Comparison of ENCODE assay signal across 12 mouse cellular contexts in genomic region chr7:78449909-78450592, GRCm38 (mm10).
DNase-seq lines count a peak whose midpoint lies in the region; ATAC-seq and TF ChIP-seq lines count a peak whose summit lies in the region.
"Had no signal": no experiment of that assay in that cellular context is flagged by ENCODE, and none has a peak within 500 bp of the region (broad histone marks: within the 10 kb centered on the region; RNA-seq: fewer than 3 reads in every experiment).

No protein-coding gene starts in this region.

- intact Hi-C loops in heart, postnatal 36 days (cut with DNase I) = no loop called here

- DNase-seq in heart, adult 8-10 months (ENCODE audit: low spot score) = peak; percentile 34
- DNase-seq in adipocyte (ENCODE audit: low spot score) = peak; percentile 76
- DNase-seq in cerebellum, adult 2 months = peak; percentile 65 to 79
- DNase-seq in heart, postnatal 36 days = peak; percentile 11 to 21
- no peak for DNase-seq in thymus, postnatal 10 days (ENCODE audit: low spot score in 2 of 2)
- no peak for DNase-seq in lung, postnatal 36 days
- DNase-seq: gastrocnemius, adult 2 months; kidney, postnatal 10 days had no signal

- H3K4me2 ChIP-seq in heart, embryonic 11.5 days = no peak overlapping the region
- H3K4me2 ChIP-seq: embryonic facial prominence, embryonic 15.5 days; hindbrain, embryonic 14.5 days; liver, embryonic 15.5 days had no signal

- H3K9me3 ChIP-seq in heart, embryonic 11.5 days (replicated peaks; ENCODE audit: control insufficient read depth, low read length) = no peaks in the 10 kb centered on the region
- H3K9me3 ChIP-seq: embryonic facial prominence, embryonic 15.5 days; liver, embryonic 15.5 days had no signal

- no peak for ATAC-seq in heart, embryonic 11.5 days (replicated peaks; ENCODE audit: insufficient number of reproducible peaks, low FRiP score, low TSS enrichment)

- no peaks in the 10 kb centered on the region for H3K36me3 ChIP-seq in heart, embryonic 11.5 days (ENCODE audit: control insufficient read depth, insufficient read depth, low read length)
- H3K36me3 ChIP-seq: embryonic facial prominence, embryonic 15.5 days; liver, embryonic 15.5 days had no signal

- no peak for TF ChIP-seq POLR2A in cerebellum, adult 2 months (IDR thresholded peaks at IDR 0.05; ENCODE audit: borderline replicate concordance, insufficient read depth, low read length)

- H3K27ac ChIP-seq in heart, embryonic 11.5 days (ENCODE audit: low read depth, low read length) = no peak overlapping the region
- H3K27ac ChIP-seq in cerebellum, adult 2 months (ENCODE audit: insufficient read depth, low read length) = peak overlapping the region; percentile 11; the same call in 1 of the 2 replicates
- H3K27ac ChIP-seq: embryonic facial prominence, embryonic 15.5 days; gastrocnemius, adult 2 months; hindbrain, embryonic 14.5 days; liver, embryonic 15.5 days had no signal

- H3K27me3 ChIP-seq in heart, embryonic 11.5 days (ENCODE audit: control insufficient read depth, insufficient read depth, low read length) = no peaks in the 10 kb centered on the region
- H3K27me3 ChIP-seq in cerebellum, adult 2 months (ENCODE audit: control insufficient read depth, insufficient read depth, low read length) = no peaks in the 10 kb centered on the region; the same call in 1 of the 2 replicates
- H3K27me3 ChIP-seq: embryonic facial prominence, embryonic 15.5 days; liver, embryonic 15.5 days had no signal

- no peak overlapping the region for H3K4me3 ChIP-seq in heart, embryonic 11.5 days (ENCODE audit: low read depth, low read length)
- H3K4me3 ChIP-seq in cerebellum, adult 2 months (replicated peaks; ENCODE audit: insufficient read depth, low read depth, low read length) = no peak overlapping the region
- H3K4me3 ChIP-seq: embryonic facial prominence, embryonic 15.5 days; gastrocnemius, adult 2 months; liver, embryonic 15.5 days had no signal

- no peaks in the 10 kb centered on the region for H3K4me1 ChIP-seq in heart, embryonic 11.5 days (ENCODE audit: control insufficient read depth, insufficient read depth, low read length)
- H3K4me1 ChIP-seq in cerebellum, adult 2 months (ENCODE audit: control insufficient read depth, insufficient read depth, low read length) = peaks cover 20% of the 10 kb centered on the region
- H3K4me1 ChIP-seq: embryonic facial prominence, embryonic 15.5 days; liver, embryonic 15.5 days had no signal

- TF ChIP-seq CTCF in cerebellum, adult 2 months (IDR thresholded peaks at IDR 0.05; ENCODE audit: borderline replicate concordance, insufficient read depth, low read depth, low read length) = no peak

- no peak overlapping the region for H3K9ac ChIP-seq in heart, embryonic 11.5 days (ENCODE audit: low read depth, low read length)
- H3K9ac ChIP-seq: embryonic facial prominence, embryonic 15.5 days; hindbrain, embryonic 14.5 days; liver, embryonic 15.5 days had no signal

- 81% methylated on average over 6 of the region's 6 CpGs for WGBS in heart, embryonic 11.5 days (ENCODE audit: insufficient replicate concordance)
- WGBS in cerebellum, adult 2 months = 7% methylated on average over 6 of the region's 6 CpGs

Comparison
In these comparisons a context has a peak if more than half of its experiments do, and no peak if none do; other contexts are left out.
1. DNase-seq: peak in heart, adult 8-10 months (single experiment), adipocyte (single experiment), cerebellum, adult 2 months (2 of 2) and heart, postnatal 36 days (2 of 2); none in thymus, postnatal 10 days (0 of 2) and lung, postnatal 36 days (single experiment).